Mouse (Mus musculus): Measurements from ENCODE around the gene Tsen54.
A peak's percentile ranks its signal among the peaks of the same experiment; 100 is the strongest.

Tsen54 gene

DNA sequence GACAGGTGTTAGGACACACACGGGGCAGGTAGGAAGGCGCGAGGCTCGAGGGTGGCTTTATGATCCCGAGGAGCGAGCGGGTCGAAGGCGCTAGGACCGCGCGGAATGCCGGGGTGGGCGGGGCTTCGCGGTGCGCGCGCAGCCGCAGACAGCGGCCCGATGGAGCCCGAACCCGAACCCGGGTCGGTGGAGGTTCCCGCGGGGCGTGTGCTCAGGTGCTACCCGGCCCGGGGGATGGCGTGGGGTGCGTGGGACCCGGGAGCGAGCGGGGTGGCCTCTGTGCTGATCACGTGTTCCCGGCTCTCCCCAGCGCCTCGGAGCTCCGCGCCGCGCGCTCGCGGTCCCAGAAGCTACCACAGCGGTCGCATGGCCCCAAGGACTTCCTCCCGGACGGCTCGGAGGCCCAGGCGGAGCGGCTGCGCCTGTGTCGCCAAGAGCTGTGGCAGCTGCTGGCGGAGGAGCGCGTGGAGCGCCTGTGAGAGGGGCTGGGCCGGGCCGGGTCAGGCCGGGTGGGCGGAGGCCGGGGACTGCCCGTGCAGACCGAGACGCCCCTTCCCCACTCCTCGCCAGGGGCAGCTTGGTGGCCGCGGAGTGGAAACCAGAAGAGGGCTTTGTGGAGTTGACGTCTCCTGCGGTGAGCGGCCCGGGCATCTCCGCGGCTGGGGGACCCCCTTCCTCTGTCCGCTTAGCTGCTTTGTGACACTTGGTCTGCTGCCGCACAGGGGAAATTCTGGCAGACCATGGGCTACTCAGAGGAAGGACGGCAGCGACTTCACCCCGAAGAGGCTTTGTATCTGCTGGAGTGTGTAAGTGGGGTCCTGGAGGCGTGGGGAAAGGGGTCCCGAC is at the start of gene Tsen54:
Tsen54 (plus strand) TSS at position 120 of the 846 bp plus-strand sequence.
- DNase-seq, result peak; percentile 85

DNA sequence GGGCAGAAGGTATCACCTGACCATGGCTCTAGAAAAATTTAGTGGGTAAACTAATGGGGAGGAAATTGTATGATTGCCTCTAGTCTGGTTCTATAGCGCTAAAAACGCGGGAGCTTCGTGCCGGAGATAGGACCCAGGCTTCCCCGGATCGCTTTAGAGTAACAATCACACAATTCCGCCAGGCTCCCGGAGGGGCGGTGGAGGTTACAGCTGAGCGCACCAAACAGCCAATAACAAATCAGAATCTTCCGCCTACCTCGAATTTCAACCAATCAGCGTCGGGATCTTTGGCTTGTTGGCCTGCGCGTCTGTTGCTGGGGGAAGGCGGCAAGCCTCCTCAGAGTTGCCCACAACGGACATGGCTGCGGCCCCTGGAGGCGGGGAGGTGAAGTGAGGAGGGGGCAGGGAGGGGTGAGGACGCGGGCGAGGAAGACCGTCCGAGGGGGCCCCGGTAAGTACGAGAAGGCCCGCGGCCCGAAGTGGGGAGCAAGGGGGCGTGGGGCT is 49.4 kb upstream of the Tsen54 start, which contains the start of gene Tmem94:
Tmem94 (plus strand) TSS at position 331 of the 504 bp plus-strand sequence.
- DNase-seq, result peak; percentile 99

DNA sequence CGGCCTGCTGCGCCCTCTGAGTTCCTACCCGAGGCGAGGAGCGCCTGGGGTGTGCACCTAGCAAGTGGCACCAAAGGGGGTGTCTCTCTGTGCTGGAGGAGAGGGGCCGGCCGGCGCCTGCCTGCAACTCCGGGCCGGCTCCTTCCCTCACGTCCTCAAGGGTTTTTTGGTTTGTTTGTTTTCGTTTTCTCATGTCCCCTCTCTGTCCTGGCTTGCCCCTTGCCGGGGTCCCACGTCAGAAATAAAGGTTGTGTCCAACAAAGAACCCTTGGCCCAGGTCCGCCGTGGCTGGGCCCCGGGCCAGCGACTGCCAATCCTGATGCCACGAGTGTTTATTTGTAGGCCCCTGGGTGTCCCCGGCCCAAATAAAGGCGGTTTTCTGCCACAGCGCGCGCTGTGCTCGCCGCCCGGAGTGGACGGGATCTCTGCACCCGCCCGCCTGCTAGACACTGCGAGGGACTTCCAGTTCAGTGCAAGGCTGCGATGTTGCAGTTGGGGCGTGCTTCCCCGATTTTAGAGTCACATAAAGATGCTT is 48.9 kb upstream of the Tsen54 start:
- DNase-seq, result no peak

- DNase-seq, result peak; percentile 4
Measured at GRCm38 (mm10) chr11:115766356-115766943, 48.1 kb upstream of the Tsen54 start.

DNA sequence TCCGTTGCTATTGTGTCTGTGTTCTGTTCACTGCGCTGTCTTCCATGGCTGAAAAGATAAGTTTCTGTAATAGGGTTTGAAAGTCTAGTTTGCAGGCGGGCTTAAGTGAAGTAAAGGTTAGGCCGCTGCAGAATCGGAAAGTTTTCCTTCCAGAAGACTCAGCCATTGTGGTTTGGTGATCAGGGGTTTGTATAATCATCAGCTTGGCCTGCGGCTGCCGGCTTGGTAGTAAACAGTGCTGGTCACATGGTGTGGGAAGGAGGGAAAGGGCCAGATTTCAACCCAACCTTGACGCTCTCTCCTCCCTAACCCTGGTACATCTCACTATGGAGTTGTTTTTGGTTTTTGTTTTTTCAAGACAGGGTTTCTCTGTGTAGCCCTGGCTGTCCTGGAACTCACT is 47.5 kb upstream of the Tsen54 start:
- DNase-seq, result no peak

DNA sequence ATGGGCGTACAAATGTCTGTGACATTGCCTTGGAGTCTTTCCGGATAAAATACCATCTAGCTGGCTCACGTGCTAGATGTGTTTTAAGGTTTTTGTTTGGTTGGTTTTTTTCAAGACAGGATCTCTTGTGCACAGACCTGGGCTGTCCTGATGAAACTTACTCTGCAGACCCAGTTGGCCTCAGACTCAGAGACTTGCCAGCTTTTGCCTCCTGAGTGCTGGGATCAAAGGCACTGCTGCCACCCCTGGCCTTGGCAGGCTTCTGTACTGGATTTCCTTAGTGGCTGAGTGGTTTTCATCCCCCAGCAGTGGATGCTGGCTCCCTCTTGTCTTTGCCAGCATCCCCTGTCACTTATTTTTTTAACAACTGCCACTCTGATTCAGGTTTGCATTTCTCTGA is 45.6 kb upstream of the Tsen54 start:
- DNase-seq, result no peak

GRCm38 (mm10) chr11:115774653-115775052 is 39.9 kb upstream of the Tsen54 start:
- DNase-seq, result no peak

DNA sequence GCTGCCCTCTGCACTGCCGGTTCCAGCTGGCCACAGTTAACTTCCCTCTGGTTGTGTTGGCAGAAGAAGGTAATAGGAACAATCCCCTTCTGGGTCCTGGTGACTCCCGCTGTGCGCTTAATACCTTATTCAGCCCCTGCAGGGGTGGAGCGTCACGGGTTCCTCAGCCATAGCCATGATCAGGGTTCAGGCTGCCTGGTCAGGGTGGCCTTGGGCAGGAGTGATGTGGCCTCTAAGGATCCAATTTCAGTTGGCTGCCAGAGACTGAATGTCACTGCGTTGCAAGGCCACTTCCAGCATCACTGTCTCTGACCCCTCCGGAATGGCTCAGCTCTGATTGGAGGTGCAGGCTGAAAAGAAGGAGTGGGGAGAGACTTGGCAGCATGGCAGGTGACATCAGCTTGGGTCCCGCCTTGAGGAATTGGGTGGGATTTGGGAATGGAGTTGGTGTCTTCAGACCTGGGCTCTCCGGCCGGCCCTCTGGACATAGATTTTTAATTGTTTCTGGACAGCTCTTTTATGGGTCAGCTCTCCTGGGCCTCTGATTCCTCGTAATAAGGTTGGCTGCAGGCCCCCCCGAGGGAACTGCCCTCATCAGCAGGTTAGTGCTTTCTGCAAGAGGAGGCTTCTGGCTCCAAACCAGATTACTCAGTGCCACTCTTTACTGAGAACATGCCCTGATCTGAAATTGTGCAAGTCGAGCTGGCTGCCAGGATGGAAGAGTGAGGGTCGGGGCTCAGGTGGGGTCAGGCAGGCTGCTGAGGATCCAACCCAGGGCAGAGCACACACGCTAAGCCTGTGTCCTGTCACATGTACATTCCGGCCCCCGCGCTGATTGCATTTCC is 38.5 kb upstream of the Tsen54 start:
- DNase-seq, result peak; percentile 39

DNA sequence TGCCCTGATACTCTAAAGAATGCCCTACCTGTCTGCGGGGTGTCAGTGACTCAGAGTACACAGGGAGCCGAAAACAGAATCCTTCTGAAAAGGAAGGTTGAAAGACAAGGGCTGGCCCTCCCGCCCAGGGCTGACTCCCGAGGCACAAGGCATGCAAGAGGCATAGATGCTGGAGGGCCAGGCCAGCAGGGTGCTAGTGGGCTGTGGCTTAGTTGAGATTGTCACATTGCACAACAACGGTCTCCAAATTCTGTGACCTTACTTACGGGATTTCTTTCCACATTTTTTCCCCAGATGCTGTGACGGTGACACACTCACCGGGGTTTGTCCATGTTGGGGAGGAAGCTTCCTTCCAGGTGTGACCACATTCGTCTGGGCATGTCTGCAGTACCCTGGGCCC is 37.6 kb upstream of the Tsen54 start:
- no peak for DNase-seq

DNA sequence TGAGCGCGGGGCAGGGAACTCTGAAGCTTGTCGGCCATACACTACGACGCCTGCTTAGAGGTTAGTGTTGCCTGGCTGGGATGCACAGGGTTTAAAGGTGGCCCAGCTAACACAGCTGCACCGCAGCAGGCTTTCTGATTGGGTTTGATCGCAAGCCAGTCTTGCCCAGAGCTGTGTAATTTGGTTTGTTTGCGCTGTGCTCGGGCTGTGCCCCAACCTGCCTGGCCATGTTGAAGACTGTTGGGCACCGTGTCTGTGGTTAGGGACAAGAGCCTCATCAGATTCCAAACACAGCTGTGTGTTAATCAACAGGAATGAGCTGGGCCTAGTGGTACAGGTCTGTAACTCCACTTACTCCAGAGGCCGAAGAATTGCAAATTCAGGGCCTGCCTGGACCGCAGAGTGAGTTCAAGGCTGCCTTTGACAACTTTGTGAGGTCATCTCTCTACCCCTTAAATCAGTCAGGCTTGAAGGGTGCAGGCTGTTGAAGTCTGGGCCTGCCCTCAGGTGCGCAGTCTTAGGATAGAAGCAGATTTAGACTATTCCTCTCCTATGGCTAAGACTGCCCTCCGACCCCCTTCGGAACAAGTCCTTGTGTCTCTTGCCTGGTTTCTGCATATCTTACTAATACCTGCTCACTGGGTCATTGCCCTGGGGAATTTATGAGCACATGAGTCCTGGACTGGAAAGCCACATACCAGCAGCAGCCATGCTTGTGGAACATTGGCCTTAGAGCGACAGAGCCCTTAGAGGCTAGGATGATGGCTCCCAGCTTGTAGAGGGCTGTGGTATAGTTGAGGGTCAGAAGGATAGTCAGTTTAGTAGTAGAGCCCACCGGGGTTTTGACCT is 36.8 kb upstream of the Tsen54 start:
- no peak for DNase-seq

GRCm38 (mm10) chr11:115779038-115779571 is 35.4 kb upstream of the Tsen54 start:
- DNase-seq, result peak; percentile 84

DNA sequence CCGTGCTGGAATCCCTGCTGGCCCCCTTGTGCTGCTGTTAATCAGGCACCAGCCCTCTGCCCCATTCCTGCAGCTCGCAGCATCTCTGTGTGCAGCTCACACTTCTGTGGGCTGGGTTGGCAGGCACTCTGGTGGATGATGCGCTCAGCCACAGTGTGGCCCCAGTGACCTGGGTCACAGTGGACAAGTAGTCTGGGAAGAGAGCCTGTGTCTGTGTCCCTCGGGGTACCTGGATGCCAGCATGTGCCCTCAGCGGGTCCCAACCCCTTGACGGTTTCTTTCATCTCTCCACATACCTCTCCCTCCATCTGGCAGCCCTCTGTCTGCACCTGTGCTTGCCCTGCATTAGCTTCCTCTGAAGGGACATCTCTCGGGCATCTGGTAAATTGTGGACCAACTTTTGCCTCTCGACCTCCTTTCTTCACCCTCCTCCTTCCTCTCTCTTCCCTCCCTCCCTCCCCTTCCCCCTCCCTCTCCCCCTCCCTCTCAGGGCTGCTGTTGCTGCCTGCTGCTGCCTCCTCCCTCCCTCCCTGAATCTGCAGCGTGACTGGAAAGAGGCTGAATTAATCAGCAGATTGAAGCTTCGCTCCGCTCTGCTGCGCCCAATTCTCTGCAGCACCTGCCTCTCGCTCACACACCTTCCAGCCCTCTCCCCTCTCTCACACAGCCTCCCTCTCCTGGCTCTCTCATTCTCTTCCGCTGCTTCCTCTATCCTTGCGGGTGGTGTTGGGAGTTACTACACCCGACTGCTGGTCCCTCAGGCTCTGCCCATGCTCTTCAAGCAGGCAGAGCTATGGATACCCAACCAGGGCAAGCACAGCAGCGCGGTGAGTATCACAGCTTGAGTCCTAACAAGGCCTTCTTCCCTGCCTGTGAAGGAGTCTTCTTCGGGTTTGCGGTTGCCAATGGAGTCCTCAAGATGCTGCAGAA is 34.1 kb upstream of the Tsen54 start:
- DNase-seq, result peak; percentile 85

GRCm38 (mm10) chr11:115786473-115786872 is 28.1 kb upstream of the Tsen54 start:
- DNase-seq, result no peak

- no peak for DNase-seq
Measured at GRCm38 (mm10) chr11:115789787-115790186, 24.7 kb upstream of the Tsen54 start.

DNA sequence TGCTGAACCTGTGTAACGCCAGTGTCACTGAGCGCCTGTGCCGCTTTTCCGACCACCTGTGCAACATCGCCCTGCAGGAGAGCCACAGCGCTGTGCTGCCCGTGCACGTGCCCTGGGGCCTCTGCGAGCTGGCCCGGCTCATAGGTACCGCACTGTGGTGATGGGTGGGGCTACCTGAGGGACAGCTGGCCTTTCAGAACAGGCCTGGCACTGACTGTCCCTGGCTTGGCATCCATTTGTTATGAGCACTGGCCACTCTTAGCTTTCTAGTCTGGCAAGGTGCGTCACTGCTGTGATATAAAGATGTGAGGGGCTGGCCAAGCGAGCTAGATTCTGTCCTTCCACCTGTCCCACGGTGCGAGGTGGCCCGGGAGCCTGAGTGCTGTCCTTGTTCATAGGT is 22.6 kb upstream of the Tsen54 start:
- no peak for DNase-seq

GRCm38 (mm10) chr11:115792353-115792752 is 22.2 kb upstream of the Tsen54 start:
- no peak for DNase-seq

DNA sequence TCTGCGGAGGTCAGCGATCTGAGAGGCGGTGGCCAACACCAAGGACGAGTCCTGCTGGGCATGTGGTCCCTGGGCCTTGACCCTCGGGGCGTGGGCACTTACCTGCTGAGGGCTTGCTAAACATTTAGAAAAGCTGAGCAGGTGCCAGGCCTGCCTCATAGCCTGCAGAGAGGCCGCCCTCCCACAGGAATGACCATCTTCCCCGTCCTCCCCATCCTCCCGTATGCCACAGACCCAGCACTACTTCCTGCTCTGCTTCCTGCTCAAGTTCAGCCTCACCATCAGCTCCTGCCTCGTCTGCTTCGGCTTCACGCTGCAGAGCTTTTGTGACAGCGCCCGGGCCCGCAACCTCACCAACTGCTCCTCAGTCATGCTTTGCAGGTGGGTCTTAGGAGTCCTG is 17.6 kb upstream of the Tsen54 start:
- no peak for DNase-seq

DNA sequence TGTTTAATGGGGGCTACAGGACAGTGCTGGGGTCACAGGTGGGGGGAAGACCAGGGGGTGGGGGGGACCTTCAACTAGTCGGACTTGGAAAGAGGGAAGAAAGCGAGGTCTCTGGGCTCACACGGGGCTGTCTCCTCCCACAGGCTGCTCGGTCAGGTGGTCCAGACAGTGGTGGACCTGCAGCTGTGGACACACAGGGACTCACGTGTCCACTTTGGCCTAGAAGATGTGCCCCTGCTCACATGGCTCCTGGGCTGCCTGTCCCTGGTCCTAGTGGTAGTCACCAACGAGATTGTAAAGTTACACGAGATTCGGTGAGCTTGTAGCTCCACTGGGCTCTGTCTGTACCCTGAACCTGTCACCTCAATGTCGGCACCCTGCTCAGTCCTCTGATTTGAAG is 16.9 kb upstream of the Tsen54 start:
- no peak for DNase-seq

DNA sequence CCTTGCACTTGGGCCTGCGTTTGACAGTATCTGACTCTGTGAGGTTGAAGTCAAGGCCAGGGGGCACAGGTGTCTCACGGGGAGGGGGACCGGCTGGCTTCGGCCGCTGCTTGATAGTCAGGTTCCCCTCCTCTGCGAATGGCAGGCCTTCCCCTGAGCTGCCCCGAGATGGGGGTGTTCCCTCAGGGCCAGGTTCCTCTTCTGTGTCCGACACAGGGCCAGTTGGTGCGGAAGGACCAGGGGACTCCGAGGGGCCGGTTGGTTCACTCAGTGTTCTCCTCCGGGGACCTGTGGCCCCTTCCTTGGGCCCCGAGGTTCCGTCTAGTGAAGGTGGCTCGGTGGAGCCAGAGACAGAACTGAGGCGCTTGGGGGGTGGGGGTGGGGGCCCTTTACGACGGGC is 13.5 kb upstream of the Tsen54 start:
- DNase-seq, result no peak

GRCm38 (mm10) chr11:115803072-115803709 is 11.3 kb upstream of the Tsen54 start:
- no peak for DNase-seq
